Mouse (Mus musculus): Measurements from ENCODE around the gene Smarca4. TPM values are rescaled to one million over a fixed set of nuclear protein-coding genes. Genes with fewer than 3 reads are reported as not detected.
A peak's percentile ranks its signal among the peaks of the same experiment; 100 is the strongest.

The Smarca4 gene
- polyA plus RNA-seq, 1 experiment = 56.6 TPM

DNA sequence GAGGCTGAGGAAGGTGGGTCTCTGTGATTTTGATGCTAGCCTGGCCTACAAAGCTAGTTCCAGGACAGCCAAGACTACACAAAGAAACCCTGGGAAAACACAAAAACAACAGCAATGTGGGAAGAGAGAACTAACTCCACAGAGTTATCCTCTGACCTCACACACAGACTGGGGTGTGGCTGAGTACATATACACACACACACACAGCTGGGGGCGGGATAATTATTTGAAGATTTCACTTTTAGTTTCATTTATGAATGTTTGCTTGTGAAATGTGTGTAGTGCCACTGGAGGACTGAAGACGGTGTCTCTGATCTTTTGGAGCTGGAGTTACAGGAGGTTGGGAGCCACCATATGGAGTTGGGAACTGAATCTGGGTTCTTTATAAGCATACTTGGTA is 14.9 kb upstream of the Smarca4 start:
- DNase-seq (ENCODE audit: low spot score) = no peak

DNA sequence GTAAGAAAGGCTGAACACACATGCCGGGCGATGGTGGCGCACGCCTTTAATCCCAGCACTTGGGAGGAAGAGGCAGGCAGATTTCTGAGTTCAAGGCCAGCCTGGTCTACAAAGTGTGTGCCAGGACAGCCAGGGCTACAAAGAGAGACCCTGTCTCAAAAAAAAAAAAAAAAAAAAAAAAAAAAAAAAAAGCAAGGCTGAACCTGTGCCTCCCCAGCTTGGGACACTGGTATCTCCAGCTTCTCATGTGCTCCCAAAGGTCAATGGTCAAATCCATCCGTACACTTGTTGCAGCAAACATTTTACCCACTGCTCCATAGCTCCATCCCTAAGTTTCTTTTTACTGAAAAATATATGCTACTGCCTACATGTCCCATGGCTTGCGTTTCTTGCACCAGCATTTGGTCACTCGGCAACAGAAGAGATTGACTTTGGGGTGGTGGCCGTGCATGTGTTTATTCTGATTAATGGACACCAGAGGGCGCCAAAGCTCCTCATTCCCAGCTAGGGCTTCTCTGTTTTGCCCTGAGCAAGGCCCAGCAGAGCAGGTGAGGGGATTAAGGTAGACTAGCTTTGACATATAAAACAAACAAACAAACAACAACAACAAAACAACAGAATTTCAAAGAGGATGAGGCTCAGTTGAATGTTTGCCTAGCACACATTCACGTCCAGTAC is 14.1 kb upstream of the Smarca4 start:
- DNase-seq (ENCODE audit: low spot score) = no peak

DNA sequence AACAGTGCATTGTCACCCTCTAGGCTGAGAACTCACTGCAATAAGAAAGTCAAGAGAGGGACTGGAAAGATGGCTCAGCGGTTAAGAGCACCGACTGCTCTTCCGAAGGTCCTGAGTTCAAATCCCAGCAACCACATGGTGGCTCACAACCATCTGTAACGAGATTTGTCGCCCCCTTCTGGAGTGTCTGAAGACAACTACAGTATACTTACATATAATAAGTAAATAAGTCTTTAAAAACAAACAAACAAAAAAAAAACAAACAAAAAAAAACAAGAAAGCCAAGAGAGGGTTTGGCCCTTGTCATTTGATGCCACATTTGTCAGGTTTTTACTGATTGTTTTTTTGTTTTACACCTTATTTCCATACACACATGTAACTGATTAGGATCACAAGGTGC is 11.8 kb upstream of the Smarca4 start:
- no peak for DNase-seq (ENCODE audit: low spot score)

DNA sequence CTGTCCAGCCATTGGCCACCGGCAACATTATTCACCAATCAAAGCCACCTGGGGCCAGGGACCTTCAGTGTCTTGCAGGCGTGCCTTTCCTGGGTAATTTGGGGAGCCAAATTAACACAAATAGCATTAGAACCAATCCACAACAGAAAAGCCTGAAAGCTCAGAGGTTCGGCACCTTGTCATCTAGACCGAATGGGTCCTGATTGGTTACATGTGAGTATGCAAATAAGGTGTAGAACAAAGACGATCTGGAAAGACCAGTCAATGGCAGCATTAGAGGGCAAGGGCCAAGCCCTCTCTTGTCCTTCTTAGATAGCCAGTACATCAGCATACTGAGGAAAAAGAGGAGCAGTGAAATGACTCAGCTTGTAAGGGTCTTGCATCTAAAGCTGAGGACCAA is 10.1 kb upstream of the Smarca4 start:
- DNase-seq (ENCODE audit: low spot score) = no peak

DNA sequence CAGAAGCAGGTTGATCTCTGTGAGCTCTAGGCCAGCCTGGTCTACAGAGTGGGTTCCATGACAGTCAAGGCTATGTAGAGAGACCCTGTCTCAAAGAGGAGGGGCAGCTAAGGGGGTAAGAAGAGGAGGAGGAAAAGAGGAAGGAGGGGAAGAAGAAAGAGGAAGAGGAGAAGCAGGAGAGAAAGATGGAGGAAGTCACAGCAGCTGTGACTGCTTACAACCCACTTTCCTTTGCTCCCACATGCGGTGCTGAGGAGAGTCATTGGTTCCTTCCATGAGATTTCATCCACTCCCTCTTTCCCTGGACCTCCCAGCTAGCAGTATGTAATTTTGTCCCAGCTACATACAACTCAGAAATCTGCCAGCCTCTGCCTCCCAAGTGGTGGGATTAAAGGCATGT is 9.3 kb upstream of the Smarca4 start:
- DNase-seq (ENCODE audit: low spot score) = no peak

DNA sequence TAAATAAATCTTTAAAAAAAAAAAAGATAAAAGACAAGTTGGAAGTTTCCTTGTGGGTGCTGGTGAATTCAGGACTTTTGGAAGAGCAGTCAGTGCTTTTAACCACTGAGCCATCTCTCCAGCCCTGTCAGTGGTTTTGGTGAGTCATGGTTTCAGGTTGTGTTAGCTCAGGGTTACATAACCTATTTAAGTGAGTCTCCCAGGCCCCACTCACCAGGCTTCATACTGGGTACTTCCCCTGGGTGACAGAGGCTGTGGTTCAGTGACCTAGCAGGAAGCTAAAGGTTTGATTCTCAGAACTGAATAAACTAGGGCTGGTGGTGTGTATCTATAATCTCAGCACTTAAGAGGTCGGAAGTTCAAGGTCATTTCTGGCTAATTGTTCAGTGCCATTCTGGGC is 6.1 kb upstream of the Smarca4 start:
- no peak for DNase-seq (ENCODE audit: low spot score)

DNA sequence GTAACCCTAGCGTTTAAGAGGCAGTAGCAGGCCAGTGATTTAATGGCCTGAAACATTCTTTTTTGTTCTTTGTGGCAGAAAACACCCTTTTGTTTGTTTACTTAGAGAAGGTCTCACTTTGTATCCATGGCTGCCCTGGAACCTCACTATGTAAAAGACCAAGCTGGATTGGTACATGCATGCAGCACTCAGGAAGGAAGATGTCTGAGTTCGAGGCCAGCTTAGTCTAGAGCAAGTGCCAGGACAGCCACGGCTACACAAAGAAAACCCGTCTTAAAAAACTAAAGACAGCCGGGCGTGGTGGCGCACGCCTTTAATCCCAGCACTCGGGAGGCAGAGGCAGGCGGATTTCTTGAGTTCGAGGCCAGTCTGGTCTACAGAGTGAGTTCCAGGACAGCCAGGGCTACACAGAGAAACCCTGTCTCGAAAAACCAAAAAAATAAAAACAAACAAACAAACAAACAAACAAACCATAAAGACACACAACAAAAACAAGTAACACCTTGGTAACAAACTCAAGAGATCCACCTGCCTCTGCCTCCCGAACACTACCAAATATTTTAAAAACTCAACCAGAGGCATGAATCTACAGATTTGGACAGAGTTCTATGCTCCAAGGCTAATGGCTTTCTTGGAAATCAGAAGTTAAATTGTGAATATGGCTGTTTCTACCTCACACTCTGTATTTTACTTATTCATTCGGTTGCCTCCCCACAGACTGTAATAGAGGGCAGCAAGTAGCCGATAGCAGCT is 929 bp upstream of the Smarca4 start:
- DNase-seq (ENCODE audit: low spot score) = no peak

DNA sequence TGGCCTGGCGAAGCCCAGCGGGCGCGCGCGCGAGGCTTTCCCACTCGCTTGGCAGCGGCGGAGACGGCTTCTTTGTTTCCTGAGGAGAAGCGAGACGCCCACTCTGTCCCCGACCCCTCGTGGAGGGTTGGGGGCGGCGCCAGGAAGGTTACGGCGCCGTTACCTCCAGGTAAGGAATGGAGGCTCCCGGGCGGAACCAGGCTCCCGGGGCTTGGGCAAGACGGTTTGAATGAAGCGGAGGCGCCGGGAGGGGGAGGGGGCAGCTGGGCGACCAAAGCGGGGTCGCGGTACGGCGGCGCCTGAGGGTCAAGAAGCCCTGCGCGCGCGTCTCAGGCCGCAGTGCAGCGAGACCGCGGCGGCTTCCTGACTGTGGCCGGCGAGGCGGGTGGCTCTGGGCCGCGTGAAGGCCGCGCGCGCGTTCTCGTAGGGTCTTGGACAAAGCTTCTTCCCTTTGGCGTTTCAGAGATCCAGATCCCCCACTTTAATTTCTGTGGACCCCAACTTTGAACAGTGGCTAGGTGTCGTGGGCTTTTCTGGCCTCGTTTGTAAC is 338 bp downstream of the Smarca4 start:
- DNase-seq (ENCODE audit: low spot score) = peak; percentile 82

DNA sequence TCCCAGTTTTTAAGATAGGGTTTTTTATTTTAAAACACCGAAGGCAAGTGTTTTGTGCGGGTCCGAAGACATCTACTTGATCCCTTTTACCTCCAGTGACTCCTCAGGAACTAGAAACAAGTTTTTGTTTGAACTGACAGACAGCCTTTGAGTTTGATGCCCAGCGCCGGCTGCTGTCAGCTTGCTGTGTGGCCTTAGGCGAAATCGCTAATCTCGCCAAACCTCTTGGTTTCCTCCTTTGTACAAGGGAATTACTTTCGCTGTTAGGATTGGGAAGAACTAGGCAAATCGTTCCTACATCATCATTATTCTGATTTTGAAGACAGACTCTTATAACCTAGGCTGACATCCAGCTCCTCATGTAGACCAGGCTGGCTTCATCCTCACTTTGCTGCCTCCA is 1.1 kb downstream of the Smarca4 start:
- no peak for DNase-seq (ENCODE audit: low spot score)

DNA sequence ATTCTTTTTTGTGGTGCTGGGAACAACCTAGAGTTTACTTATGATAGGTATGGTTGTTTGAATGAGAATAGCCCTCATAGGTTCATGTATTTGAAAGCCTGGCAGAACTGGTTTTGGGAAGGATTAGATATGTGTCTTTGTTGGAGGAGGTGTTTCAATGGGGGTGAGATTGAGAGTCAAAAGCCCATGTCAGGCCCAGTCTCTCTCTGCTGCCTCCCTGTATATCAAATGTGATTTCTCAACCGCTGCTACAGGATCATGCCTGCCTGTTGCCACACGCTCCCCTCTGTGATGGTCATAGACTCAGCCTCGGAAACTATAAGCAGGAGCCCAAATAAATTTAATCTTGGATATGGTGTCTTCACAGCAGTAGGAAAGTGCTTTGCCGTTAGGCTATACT is 4.3 kb downstream of the Smarca4 start:
- no peak for DNase-seq (ENCODE audit: low spot score)

DNA sequence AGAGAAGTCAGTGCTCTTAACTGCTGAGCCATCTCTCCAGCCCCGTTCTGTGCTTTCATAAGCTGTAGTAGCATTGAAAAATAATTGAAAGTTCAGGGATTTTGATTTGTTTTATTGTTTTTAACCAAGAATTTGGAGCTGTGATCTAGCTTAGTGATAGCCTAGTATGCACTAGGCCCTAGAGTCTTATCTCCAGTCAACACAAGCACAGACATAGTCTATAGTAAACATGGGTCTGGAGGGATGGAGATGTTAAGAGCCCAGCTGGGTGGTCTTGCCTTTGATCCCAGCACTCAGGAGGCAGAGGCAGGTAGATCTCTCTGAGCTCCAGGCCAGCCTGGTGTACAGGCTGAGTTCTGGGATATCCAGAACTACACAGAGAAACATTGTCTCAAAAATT is 6.7 kb downstream of the Smarca4 start:
- DNase-seq (ENCODE audit: low spot score) = no peak

DNA sequence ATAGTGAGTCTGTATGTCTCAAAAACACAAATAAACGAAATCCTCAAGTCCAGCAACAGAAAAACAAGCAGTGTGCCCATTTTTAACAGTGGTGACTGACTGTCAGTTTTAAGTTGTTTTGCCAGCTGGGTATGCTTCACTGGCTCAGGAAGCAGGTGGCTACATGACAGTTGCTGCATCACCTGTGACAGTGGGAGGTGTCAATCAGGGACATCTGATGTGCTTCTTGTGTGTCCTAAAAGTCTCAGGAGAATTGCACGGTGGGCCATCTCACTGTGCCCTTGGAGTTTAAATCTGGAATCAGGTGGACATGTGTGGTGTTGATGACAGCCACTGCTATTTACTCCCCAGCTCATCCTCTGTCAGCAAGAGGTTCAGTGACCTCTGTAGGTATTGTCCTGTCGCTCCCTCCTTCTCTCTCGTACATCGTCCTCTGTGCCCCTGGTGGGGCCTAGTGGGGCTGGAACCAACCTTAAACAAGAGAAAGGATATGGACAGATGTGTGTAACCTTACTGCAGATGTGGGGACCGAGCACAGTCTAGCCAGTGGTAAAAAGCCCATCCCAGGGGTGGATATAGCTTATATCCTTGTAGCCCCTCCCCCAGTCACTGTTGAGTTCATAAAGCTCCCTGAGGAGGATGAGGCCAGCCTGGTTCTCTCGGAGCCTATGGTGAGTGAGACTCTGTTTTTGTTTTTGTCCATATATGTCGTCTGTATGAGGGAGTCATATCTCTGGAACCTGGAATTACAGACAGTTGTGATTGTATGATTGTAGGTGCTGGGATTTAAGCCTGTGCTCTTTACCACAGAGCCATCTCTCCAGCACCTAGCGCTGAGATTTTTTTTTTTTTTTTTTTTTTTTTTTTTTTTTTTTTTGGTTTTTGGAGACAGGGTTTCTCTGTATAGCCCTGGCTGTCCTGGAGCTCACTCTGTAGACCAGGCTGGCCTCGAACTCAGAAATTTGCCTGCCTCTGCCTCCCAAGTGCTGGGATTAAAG is 9.7 kb downstream of the Smarca4 start:
- no peak for DNase-seq (ENCODE audit: low spot score)

DNA sequence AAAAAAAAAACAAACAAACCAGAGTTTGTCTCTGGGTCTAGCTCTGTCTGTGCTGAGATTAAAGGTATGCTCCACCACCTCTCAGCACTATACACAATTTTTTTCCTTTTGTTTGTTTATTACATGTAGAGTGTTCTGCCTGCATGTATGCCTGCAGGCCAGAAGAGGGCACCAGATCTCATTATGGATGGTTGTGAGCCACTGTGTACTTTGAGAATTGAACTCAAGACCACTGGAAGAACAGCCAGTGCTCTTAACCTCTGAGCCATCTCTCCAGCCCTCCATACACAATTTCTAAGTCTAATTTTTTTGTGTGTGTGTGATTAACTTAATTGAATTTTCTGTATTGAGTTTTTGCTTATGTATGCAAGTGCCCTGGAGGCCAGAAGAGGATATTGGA is 10.6 kb downstream of the Smarca4 start:
- DNase-seq (ENCODE audit: low spot score) = no peak

DNA sequence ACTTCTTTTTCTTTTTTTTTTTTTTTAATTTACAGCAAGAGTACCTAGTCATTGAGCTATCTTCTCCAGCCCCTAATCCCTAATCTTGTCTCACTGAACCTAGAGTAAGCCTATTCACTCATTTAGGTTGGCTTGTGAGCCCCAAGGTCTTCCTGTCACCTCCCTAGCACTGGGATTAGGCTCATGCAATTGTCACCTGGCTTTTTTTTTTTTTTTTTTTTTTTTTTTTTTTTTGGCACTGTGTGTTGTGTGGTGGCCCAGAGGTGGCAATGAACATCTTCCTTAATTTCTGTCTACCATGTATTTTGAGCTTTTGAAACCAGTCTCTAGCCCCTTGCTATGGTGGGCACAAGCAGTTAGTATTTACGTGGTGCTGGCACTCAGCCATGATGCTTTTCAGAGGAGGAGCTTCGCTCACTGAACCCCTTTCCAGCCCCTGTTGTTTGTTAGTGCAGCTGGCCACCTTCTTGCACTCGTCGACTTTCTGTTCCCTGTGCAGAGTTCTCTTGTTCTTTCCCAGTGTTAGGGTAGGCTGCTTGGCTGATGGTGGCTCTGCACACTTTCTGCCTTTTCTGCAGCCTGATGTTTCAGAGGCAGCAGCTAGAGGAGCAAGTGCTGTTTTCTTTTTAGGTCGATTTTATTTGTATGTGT is 11.3 kb downstream of the Smarca4 start:
- DNase-seq (ENCODE audit: low spot score) = no peak

DNA sequence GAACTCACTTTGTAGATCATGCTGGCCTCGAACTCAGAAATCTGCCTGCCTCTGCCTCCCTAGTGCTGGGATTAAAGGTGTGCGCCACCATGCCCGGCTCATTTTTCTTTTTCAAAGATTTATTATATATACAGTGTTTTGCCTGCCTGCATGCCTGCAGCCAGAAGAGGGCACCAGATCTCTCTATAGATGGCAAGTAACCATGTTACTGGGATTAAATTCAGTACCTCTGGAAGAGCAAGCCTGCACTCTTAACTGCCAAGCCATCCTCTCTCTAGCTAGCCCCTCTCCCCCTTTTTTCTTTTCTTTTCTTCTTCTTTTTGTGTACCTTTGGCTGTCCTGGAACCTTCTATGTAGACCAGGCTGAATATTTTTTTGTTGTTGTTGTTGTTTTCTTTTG is 14.7 kb downstream of the Smarca4 start:
- DNase-seq (ENCODE audit: low spot score) = no peak

DNA sequence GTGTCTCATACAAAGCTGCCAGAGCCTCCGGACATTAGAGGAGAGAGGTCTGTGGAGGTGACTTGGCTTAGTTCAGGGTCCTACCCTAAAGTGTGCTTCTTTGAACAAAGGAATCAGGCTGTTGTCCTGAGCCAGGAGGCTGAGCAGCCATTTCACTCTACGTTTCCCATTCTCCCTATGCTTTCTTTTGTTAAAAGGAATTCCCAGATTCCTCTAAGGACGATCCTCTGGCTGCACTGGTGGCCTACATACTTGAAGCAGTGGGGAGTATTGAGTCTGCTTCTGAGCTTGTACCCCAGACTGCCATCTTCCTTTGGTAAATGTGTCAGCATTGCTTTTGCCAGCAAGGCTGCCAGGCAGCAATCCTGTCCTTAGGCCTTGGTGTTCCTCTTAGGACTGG is 17.1 kb downstream of the Smarca4 start:
- DNase-seq (ENCODE audit: low spot score) = no peak

DNA sequence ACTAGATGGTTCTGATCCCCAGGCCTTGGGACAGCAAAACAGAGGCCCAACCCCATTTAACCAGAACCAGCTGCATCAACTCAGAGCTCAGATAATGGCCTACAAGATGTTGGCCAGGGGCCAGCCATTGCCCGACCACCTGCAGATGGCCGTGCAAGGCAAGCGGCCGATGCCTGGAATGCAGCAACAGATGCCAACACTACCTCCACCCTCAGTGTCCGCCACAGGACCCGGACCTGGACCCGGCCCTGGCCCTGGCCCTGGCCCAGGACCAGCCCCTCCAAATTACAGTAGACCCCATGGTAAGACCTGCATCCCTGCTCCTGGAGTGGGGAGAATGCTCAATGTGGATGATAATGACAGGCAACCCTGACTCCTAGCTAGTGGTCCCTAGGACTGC is 19.7 kb downstream of the Smarca4 start:
- no peak for DNase-seq (ENCODE audit: low spot score)

DNA sequence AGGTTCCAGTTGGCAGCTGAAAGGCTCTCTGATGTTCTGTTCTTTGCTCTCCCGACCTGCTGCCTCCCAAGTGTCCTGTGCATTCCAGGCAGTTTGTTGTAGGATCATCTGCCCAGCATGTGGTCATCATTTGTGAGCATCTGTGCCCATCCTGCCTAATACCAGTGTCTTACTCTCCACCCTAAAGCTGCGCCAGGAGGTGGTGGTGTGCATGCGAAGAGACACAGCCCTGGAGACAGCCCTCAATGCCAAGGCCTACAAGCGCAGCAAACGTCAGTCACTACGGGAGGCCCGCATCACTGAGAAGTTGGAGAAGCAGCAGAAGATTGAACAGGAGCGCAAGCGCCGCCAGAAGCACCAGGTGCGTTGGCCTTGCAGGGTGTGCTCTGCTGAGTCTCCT is 23.1 kb downstream of the Smarca4 start:
- DNase-seq (ENCODE audit: low spot score) = no peak

DNA sequence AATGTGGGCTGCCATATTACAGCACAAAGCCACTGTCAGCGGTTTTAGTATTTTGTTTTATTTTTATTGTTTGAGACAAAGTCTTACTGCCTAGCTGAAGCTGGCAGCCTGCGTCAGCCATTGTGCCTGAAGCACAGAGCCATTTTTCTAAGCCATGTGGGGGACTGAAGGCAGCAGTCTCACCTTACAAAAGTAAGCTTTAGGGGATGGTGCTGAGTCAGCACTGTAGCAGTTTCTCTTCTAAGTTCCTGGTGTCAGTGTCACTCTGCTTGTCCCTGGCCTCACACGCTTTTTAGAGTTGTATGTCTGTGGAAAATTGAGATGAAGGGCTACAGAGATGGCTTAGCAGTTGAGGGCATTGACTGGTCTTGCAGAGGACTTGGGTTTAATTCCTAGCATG is 30.4 kb downstream of the Smarca4 start:
- DNase-seq (ENCODE audit: low spot score) = no peak

DNA sequence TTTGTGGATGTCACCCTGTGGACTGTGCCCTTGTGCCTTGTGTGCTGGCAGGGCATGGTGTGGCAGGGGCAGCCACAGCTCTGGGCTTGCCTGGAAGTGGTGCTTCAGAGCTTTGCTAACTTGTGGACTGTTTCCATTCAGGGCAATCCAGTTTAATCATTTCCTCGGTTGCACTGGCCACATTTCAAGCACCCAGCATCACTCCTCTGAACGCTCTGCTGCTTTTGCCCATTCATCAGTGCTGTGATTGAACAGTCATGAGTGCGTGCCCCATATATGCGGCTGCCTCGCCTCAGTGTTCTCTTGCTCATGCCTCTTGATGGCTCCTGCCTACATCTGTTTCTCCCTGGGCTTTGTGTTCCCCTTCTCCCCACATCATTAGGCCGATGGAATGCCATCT is 31.8 kb downstream of the Smarca4 start:
- DNase-seq (ENCODE audit: low spot score) = no peak

DNA sequence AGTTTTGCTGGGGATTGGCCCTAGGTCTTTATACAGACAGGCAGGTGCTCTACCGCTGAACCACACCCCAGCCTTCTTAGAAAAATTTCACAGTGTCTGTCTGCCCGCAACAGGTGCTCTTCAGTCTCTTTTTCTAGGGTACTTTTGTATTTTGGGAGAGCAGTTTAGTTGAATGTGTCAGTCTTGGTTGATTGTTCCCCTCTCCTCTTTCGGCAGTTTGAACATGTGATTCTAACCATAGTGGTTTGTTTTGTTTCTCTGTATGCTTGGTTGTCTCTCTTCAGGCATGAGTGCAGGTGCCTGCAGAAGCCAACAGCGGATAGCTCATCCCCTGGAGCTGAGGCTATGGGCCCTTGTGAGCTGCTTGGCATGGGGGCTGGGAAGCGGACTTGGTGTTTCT is 36.3 kb downstream of the Smarca4 start:
- DNase-seq (ENCODE audit: low spot score) = no peak

DNA sequence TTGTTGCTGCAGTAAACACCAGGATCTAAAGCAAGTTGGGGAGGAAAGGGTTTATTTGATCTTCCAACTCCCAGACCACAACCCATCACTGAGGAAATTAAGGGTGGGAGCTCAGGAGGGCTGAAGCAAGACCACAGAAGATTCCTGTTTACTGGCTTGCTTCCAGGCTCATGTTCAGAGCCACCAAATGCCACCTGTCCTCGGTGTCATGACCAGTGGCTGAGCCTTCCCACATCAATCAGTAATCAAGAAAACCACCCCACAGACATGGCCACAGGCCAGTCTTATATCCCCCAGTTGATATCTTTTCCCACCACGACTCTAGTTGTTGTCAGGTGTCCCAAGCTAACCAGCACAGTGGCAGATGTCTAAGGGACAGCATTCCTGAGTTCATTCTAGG is 37.3 kb downstream of the Smarca4 start:
- DNase-seq (ENCODE audit: low spot score) = no peak
